Mouse (Mus musculus) adrenal gland, postnatal 25 days (tissue): ENCODE measurements around the gene Gimap9. TPM values are rescaled to one million over a fixed set of nuclear protein-coding genes. Genes with fewer than 3 reads are reported as not detected.

ENCODE experiments used
- DNase-seq: peaks from one replicate; pipeline ENCODE4 v3.0.0; 2021; ENCODE audit warnings: mixed read lengths
- total RNA-seq: library from RNA; stranded (reverse); gene quantifications from 2 replicates; pipeline ENCODE4 v1.2.3, GENCODE M21; 2021

Gimap9 gene
- total RNA-seq, 1 experiment from 2014 or later: 5.7 TPM

DNA sequence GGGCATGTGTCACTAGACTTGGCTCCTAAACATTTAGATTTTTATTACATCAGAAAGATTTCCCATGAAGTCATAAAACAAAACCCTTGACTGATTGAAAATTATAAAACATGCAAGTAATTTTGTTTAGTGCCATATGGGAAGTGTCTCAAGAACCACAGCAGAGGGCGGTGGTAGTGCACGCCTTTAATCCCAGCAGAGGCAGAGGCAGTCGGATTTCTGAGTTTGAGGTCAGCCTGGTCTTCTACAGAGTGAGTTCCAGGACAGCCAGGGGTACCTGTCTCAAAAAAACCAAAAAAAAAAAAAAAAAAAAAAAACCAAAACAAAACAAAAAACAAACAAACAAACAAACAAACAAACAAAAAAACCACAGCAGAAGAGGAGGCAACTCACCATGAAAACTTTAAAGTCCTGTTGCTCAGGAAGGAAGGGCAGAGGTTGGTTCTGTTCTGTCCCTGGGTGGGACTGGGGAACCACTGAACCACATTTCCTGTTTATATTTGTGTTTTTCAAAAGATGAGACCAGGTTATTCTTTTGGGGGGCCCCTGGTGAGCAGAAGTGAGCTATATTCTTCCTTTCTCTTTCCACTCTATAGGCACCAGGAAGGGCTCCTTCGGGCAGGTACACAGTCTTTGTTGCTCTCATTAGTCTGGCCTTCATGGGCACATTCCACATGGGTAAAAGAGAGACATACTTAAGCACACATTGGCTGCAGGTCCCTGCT is 21.1 kb downstream of the Gimap9 start:
- DNase-seq: no peak

- DNase-seq: no peak
Observed at GRCm38 (mm10) chr6:48697555-48697930, 21.6 kb downstream of the Gimap9 start.

DNA sequence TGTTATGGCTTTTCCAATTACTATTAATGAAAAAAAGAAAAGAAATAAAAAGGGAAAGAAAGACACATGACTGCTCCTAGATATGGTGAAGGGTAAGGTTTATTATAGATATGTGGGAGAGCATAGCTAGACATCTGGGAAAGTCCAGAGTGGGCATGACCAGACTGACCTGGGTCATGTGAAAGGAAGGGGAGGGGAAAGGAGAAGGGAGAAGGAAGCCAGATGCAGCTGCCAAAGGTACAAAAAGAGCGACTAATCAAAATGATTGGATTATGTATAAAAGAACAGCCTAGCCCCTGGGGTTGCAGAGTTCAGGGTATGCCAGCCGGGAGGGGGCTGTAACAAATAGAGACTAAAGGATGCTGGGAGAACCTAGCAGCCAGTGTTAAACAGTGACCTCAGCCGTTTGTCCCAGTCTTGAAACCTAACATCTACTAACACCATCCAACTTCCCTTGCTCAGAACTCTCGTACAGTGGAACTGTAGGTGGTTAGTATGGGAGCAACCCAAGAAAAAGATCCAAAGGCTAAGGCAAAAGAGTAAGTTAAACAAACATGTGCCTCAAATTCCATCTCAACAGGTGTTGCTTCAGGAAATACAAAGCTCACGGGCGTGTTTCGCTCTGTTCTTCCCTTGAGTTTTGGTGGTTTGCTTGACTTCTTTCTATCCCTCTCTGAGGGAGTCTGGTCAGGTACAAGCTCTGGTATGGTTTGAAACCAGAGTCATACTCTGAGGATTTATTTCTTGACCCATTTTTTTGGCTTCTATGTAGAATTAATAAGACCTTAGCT is 22.3 kb downstream of the Gimap9 start:
- DNase-seq: no peak

- DNase-seq: no peak
Observed at GRCm38 (mm10) chr6:48698888-48699287, 23.0 kb downstream of the Gimap9 start.

DNA sequence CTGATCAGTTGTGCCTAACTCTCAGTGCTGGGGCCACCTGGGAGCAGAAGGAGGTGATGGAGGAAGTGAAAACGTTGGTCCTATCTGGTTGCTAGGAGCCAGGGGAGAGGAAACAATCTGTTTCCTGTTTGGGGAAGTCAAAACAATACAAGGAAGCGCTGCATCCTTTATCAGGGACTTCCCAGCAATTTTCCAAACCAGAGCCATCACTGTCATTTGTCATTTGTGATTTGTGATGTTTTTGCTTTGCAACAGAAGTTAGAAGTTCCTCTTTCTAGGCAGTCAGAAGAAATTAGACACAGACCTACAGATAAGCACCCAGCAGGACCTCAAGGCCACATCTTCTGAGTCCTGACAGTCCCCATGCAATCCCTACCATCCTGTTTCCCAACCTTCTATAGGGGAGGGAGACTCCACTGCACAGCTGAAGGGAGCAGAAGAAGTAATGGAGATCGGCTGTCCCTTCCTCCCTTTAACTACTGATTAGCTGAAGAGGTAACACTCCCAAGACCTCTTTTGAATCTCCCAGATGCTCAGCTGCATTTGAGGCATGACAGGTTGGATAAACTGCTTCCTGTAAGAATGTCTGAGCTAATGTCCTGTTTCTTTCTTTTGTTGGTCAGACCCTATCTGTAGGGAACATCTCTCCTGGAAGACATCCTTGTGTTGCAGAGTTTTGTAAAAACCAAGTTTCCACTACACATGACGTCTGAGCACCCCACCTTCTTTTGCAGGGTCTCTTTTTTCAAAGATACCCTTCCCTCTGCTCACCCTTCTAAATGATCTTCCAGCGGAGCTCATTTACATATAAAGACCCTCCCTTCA is 24.5 kb downstream of the Gimap9 start:
- DNase-seq: no peak

DNA sequence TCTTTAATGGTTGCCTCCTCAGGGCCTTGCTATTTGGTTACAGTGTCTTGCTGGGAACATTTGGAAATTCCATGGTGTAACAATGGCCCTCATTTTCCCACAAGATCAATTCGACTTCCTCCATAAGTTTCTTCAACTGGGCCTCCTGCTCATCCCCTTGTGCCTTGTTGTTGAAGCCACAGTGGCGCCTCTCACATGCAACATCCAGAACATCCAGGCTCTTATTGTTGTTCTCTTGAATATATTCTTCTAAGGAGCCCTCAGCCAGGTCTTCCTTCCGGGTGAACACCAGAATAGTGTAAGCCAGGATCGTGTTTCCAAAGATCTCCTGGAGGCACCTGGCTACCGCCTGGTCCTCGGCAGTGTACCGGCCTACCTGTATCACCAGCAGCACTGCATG is 26.2 kb downstream of the Gimap9 start:
- no peak for DNase-seq

DNA sequence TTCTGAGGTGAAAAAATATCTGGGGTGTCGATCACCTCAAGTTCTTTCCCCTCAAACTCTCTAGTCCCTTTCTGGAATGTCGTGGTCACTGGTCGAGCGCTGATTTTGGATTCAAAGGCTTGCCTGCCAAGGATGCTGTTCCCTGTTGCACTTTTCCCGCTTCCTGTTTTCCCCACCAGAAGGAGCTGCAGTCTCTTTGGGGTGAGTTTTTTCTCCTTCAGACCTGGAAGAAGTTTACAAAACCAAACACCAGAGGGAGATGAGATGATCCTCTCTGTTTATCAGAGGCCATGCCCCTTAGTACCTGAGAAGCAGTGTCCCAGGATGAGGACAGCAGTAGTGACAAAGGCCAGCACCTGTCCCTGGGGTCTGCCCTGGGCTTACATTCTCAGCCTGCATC is 26.7 kb downstream of the Gimap9 start:
- no peak for DNase-seq

DNA sequence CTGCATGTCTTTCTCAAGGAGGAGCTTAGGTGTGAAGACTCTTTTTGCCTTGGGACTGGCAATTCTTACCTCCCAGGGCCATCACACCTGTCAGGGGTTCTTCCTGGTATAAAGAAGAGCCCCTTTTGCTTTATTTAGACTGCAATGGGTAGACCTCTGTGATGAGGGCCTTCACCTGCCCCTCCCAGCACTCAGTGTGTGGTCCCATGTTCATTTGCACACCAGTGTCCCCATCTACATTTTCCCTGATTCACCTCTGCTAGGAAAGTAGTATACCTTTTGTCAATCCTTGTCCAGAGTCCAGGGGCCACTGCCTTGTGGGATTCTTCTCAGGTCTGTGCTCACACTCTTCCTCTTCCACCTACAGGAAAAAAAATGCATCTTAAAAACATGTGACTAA is 28.2 kb downstream of the Gimap9 start:
- DNase-seq: no peak

- DNase-seq: no peak
Observed at GRCm38 (mm10) chr6:48706130-48706529, 30.2 kb downstream of the Gimap9 start.

GRCm38 (mm10) chr6:48718455-48718854 is 42.5 kb downstream of the Gimap9 start, which contains the start of the genes Gm28053 and Gimap7:
Gm28053 (plus strand) TSS chr6:48718607.
Gimap7 (plus strand) TSS chr6:48718621.
- no peak for DNase-seq

GRCm38 (mm10) chr6:48720326-48720725 is 44.4 kb downstream of the Gimap9 start:
- DNase-seq: no peak

GRCm38 (mm10) chr6:48723468-48723867 is 47.5 kb downstream of the Gimap9 start:
- DNase-seq: no peak

GRCm38 (mm10) chr6:48725476-48725875 is 49.5 kb downstream of the Gimap9 start:
- DNase-seq: no peak

DNA sequence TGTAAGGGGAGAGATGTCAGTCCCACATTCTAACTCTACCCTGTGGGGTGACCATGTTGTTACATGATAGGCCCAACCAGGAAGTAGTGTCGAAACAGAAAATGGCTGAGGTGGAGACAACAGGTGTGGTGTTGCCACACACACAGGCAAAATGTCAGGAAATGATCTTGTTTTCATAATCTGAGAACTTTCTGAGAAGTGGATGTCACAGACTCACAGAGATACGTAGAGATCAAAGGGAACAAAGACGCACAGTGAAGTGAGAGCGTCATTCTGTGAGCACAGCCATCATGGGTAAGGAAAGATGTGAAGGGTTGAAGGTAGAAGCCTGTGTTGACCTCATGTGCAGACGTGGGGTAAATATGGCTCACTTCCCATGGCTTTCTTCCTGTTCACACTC is 51.8 kb downstream of the Gimap9 start:
- no peak for DNase-seq

Other genes starting within 250 kb of the Gimap9 start
- 51.0 and 72.4 TPM in 2 replicates for gene Zfp467, start 230.3 kb upstream of the Gimap9 start, total RNA-seq
- gene Sspo, start 227.9 kb upstream of the Gimap9 start, total RNA-seq: 3.5 and 5.1 TPM in 2 replicates
- gene Atp6v0e2, start 138.5 kb upstream of the Gimap9 start, total RNA-seq: 51.6 and 58.2 TPM in 2 replicates
- gene Lrrc61, start 121.3 kb upstream of the Gimap9 start, total RNA-seq: 43.3 and 59.5 TPM in 2 replicates
- gene Rarres2, start 103.3 kb upstream of the Gimap9 start, total RNA-seq: 28.6 and 36.8 TPM in 2 replicates
- gene Gm45021, start 86.5 kb upstream of the Gimap9 start, total RNA-seq: not detected in 2 replicates
- 66.1 and 67.8 TPM in 2 replicates for gene Repin1, start 82.2 kb upstream of the Gimap9 start, total RNA-seq
- gene Gm44965, start 82.2 kb upstream of the Gimap9 start, total RNA-seq: not detected in 2 replicates
- 8.2 and 15.4 TPM in 2 replicates for gene Zfp775, start 74.1 kb upstream of the Gimap9 start, total RNA-seq
- 1.7 and 3.4 TPM in 2 replicates for gene AI854703, start 49.4 kb upstream of the Gimap9 start, total RNA-seq
- gene Gimap8, start 28.9 kb upstream of the Gimap9 start, total RNA-seq: 9.9 and 13.7 TPM in 2 replicates
- 51.4 and 59.1 TPM in 2 replicates for gene Gimap4, start 8.4 kb downstream of the Gimap9 start, total RNA-seq
- gene Gimap6, start 32.1 kb downstream of the Gimap9 start, total RNA-seq: 49.4 and 57.9 TPM in 2 replicates
- gene Gm28053, start 42.5 kb downstream of the Gimap9 start, total RNA-seq: 6.7 and 6.9 TPM in 2 replicates
- gene Gimap7, start 42.5 kb downstream of the Gimap9 start, total RNA-seq: 0.33 TPM in 1 of 2 replicates, not detected in the other
- 12.9 and 15.5 TPM in 2 replicates for gene Gimap1, start 62.9 kb downstream of the Gimap9 start, total RNA-seq
- gene Gimap5, start 70.1 kb downstream of the Gimap9 start, total RNA-seq: 10.5 and 16.2 TPM in 2 replicates
- 2.4 and 3.5 TPM in 2 replicates for gene Gimap3, start 94.7 kb downstream of the Gimap9 start, total RNA-seq
- gene Tmem176a, start 164.8 kb downstream of the Gimap9 start, total RNA-seq: 210 and 286 TPM in 2 replicates
- 498 and 582 TPM in 2 replicates for gene Tmem176b, start 165.4 kb downstream of the Gimap9 start, total RNA-seq
- not detected in 2 replicates for gene Aoc1, start 196.8 kb downstream of the Gimap9 start, total RNA-seq